Mouse (Mus musculus): Measurements from ENCODE around the gene Lsp1.

The Lsp1 gene

DNA sequence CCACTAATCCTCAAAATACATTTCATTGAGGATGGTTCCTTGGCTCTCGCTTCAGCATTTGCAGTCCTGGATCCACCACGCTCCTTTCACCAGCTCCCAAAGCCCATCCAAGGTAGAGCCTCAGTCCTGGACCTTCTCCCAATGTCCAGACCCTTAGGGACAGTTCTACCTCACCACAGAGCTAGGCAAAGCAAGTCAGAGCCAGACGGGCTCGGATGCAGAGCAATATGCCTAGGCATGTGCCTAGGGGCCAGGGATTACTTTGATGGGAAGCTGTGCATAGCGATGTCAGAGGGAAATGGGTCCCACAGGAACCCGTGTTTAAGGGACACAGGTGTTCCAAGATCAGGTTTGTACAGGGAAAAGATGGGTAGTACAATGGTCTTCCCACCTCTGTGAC lies 15.3 kb upstream of the Lsp1 start:
- DNase-seq: no peak

DNA sequence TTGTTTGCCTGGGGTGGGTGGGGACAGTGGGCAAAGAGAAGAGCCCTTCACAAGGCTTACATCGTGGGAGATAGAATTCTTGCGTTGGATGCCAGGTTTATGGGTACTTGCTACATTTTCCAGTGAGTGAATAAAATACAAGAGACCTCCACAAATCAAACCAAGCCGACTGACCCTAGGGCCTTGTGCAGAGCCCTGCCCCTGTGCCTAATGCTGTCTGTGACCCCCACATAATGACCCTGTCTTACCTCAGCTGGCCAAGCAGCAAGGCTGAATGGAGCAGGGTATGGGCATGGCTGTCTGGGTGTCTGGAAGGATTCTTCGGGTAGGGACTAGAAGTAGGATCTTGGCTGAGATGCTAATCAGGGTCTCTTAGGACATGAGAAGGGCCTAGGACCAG lies 14.3 kb upstream of the Lsp1 start:
- no peak for DNase-seq

DNA sequence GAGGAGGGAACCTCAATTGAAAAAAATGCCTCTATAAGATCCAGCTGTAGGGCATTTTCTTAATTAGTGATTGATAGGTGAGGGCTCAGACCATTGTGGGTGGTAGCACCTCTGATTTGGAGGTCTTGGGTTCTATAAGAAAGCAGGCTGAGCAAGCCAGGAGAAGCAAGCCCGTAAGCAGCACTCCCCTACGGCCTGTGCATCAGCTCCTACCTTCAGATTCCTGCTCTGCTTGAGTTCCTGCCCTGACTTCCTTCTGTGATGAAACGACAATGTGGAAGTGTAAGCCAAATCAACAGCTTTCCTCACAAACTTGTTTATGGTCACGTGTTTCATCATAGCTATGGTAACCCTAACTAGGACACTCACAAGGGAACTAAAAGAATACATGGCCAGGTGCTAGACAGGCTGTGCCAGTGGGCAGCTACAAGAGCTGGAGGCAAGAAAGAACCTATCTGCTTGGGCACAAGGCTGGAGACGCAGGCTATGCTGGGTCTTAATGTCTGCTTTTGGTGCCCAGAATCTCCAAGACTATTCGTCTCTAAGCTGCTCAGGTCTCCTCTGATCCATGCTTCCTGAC lies 11.5 kb upstream of the Lsp1 start:
- no peak for DNase-seq

DNA sequence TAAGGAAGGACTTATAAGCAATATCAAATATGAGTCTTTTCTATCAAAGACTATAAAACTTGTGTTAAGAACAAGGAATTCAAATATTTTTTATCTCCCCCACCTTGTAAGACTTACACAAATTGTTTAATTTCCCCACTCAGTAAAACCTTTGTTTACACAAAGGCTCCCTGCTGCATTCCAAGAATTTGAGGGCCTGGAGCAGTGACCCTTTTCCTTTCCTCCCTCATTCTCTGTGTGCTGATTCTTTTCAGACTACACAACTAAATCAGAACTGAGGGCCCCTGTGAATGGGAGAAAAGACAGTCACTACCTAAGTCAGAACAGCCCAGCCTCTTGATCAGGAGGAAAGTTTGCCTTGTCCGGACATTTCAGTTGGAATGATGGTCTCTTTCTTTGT lies 5.9 kb upstream of the Lsp1 start:
- no peak for DNase-seq

DNA sequence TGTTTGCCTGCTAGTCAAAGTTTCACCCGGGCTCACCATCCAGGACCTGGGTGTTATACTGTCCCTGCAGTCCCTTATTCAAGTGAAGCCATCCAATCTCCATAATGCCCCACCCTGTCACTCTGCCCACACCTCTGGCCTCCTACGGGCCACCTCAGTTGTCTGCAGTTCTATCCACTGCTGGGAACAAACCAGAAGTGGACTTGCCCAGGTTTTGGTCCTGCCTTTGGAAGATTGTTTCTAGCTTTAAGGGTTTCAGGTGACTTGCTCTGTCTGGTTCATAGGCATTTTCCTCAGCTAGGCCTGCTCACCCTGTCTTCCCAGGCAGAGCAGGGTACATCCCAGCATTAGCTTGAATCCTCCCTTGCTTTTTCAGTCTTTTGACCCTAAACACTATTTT lies 5.4 kb upstream of the Lsp1 start:
- no peak for DNase-seq

DNA sequence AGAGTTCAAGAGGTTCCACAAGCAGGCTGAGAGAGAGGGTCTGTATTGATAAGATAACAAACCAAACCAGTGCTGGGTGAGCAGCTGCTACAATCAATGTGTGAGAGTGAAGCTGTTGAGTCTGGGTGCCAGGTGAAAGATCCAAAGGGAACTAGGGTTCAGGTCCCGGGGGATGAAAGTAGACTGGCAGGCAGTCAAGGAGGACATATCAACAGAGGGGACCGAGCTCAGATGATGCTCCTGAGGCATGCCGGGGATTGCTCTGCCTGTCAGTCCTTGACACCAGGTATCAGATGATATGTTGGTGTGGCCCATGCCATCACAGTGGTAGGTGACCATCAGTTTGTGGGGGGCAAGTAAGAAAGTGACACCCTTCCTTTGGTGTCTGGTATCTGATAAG lies 3.8 kb upstream of the Lsp1 start:
- no peak for DNase-seq

DNA sequence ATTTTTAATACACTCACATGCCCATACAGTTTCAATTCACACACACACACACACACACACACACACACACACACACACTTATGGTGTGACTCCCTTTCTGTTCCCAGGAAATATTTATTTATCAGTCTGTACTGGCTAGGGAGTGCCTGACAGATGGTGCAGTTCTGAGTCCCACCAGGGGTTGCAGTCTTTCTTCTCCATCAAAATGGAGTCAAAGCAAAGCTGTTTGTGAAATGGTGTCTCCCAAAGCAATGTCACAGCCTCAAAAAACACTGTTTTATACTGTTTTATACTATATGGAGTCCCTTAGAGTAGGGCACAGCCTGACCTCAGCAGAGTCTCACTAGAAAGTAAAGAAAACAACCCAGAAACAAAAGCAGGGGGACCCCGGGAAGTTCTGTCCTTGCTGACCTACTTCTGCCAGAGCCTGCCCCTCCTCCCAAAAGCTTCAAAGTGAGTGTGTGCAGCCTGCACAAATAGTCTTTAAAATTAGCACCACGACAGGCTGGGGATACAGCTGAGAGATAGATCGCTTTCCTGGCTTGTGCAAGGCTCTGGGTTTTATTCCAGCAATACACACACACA lies 3.3 kb upstream of the Lsp1 start:
- peak; percentile 83 for DNase-seq

DNA sequence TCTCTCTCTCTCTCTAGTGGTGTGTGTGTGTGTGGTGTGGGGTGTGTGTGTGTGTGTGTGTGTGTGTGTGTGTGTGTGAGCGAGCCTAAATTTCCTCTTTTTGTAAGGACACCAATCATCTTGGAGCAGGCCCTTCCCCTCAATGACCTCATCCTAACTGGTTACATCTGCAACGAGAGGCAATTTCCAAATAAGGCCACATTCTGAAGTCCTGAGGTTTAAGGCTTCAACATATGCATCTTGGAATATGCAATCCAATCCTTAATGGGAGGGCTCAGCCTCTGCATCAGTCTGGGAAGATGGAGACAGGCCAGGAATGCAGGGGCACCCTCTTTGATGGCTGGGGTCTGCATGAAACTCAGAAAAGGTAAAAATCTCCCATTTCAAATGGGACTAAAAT lies 2.6 kb upstream of the Lsp1 start:
- peak; percentile 67 for DNase-seq

DNA sequence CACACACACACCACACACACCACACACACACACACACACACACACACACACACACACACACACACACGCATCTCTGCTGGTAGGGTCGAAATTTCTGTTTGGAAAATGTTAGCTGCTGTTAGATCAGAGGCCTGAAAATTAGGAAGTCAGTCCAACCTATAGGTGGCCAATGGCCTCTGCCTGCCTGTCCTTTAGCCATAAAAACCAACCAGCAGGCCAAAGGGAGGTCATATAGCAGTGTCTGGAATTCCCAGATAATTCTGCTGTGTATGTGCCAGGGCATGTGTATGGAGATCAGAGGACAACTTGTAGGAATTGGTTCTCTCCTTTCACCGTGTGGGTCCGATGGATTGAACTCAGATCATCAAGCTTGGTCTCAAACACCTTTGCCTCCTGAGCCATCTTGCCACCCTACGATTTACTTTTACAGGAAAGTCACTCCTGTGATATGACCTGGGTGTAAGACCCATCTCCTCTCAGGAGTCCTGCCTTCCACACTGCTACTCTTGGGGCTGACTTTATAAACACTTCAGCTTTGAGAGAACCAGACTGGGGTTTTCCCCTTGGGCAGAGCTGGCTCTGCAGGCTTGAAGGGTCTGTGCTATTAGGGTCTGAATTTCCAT lies 1.8 kb upstream of the Lsp1 start:
- DNase-seq: no peak

DNA sequence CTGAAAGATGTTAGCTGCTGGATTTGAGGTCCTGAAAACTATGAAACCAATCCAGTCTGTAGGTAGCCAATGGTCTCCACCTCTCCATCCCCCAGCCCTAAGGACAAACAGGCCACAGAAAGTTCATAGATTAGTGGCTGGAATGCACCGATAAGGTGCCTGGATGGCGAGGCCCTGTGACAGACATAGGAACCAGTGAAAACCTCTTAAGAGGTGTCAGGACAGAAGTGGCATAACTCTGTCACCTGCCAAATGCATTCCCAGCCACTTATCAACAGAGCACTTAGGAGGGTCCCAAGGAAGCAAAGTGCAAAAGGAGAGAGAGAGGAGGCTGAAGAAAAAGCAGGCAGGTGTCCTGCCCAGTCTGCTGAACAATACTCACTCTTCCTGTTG lies 1.3 kb upstream of the Lsp1 start:
- DNase-seq: peak; percentile 16

DNA sequence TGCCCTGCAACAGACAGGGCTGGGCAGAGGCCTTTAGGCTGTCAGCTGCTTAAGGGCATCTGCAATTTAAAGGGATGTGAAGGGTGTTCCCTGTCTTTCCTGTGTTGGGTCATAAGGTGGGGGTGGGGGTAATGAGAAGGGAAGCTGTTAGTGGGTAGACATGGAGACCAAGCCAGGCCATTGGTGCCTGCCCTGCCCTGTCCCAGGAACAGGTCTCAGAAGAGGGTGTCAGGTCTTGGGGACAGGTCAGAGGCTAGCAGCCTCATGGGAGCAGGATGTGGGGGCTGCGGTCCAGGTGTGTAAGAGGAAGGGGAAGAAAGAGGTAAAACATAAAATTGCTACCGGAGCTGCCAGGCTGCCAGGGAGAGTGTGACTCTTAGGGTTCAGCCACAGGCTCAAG lies 837 bp downstream of the Lsp1 start:
- no peak for DNase-seq

DNA sequence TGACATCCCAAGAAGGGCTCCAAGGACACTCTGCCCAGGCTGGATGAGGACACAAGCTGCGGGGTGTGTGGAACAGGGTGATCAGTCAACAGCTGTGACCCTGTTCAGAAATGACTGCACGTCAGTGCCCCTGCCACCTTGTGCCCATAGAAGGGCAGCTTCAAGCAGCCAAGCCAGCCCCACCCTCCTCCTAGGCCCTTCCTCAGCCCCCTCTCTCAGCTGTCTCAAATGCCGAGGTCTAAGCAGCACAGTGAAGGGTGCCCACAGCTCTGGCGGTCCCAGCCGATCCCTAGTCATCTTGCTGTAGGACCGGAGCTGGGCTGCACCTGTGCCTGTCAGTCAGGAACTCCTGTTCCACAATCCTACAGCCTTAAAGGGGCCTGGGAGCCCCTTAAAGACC lies 1.6 kb downstream of the Lsp1 start:
- DNase-seq: no peak

DNA sequence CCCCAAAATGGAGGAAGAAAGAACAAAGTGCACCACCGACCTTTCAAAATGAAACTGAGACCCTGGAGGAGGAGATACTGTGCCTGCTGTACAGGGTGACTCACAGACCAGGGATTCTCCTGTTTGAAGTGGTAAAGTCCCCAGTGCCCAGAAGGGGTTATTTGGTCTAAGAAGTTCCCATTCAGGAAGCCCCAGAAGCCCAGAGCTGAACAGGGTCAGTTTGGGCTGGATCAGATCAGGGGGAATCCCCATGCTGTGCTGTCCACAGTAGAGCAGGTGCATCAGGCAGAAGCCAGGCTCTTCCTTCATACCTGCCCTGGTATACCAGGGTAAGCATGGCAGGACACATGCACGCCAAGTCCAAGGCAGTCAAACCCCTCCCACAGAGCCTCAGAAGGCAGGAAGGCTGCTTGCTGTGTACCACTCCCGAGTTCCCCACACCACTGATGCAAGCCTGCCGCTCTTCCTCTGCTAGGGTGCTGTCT lies 2.0 kb downstream of the Lsp1 start:
- no peak for DNase-seq

DNA sequence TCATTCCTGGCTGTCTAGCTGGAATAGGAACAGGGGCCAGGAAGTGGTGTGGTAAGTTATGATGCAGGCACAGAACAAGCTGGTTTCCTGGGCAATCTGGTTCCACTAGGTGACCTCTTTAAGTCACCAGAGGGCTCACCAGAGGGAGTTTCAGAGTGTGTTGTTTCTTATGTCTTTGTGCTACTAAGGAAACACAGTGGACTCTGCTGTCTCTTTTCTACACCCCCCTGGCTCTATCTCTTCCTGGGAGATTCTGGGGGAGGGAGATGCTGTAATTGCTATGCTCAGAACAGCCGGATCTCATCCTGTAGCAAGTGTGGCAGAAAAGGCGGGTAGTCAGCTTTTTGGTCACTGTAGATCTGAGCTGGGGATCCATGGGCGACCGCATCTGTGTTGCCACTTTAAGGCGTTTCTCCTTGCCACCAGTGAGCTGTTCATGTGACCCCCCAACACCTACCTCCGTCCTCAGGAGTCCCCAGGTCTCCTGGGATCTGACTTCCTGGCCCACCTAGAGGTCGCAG lies 9.6 kb downstream of the Lsp1 start:
- DNase-seq: no peak

DNA sequence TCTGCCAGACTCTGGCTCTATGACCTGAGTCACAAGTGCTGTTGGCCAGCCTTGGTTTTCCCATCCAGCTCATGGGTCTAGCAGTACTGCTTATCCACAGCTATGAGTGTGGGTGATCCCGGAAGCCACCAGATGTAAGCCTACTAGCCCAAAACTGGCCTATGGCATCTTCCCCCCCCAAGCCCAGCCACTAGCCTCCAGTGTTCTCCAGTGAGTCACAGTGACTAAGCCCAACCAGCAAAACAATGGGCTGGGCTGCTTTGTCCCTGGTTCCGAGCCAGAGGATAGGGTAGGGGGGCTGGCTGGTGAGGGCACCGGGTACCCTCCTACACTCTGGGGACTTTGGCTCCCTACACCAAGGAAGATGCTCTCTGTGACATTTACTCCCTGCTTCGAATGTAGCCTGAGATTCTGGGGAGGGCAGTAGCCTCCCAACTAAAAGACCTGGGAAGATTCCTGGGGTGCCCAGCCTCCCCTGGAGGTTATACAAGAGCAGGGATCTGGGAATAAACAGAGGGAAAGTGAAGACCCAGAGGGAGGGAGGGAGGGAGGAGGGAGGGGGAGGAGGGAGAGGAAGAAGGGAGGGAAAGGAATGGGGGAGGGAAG lies 10.3 kb downstream of the Lsp1 start:
- peak; percentile 73 for DNase-seq

DNA sequence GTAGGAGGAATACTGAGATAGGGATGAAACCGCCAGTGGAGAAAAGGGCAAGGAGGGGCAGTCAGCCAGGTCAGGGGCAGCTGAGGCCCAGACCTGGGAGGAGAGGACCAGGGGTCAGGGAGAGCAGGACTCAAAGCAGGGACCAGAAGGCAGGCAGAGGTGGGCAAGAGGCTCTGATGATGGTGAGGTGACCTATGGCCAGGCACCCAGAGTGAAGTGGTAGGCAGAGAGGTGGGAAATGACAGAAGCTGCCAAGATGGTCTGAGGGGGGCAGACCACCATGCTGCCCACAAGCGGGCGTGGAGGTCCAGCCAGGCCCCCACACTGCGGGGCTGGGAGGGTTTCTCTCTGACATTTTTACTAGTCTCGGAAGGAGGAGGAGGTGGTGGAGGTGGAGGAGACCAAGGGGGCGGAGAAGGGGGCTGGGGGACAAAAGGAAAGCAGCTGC lies 10.8 kb downstream of the Lsp1 start:
- peak; percentile 26 for DNase-seq

DNA sequence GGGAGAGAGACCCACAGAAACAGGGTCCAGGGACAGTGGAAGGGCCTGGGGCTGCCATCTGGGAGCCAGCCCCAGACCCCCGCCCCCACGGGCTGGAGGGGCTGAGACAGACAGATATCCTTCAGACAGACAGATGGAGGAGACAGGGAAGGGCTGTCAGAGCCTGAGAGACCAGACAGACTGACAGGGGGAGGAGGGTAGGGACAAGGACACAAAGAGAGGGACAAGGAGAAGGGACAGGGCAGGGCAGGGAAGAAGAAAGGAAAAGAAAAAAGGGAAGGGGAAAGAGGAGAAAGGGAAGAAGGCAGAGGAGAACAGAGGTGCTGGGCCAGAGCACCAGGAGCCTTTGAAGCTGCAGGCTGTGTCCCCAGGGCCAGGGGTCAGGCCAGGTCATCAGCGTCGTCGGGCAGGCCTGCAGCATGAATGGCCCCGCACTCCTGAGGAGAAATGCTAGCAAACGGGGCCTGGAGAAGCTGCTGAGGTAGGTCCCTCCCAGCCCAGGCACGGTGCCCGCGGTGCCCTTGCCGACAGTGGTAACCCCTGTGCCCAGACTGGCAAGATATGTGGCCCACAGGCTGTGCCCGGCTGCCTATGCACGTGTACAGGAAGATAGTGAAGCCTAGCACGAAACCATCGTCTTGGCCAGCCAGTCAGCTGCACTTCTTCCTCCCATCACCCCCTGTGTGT lies 11.4 kb downstream of the Lsp1 start:
- no peak for DNase-seq

DNA sequence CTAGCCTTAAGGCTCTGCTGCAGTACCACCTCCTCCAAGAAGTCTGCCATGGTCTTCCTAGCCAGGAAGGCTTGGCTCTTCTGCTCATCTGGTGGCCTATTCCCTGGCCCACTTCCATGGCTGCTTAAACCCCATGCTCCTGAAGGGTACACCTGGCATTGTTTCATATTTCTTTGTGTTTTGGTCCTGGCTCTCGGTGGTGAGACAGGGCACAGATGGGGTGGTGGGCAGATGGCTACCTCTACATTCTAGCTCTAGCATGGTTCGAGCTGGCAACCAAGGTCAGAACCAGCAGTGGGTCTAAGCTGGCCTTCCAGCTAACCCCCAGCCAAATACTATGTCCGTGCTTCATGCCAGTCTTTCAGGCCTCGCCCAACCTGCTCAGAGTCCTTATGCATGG lies 12.3 kb downstream of the Lsp1 start:
- no peak for DNase-seq

DNA sequence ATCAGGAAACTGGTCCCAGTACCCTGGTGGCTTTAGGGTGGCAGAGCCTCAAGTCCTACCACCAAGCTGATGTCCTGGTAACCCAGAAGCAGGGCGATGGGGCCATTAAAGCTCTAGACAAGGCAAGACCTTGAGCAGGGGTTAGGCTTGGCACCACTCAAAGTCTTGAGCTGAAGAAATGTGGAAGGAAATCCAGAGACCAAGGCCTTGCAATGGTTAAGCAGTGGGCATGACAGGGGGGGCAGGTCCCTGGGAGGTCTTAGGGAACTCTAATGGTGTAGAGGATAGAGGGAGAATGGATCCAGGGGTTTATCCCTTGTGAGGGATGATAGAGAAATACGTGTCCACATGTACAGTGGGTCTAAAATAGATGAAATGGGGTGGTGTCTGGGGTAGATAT lies 12.9 kb downstream of the Lsp1 start:
- no peak for DNase-seq

DNA sequence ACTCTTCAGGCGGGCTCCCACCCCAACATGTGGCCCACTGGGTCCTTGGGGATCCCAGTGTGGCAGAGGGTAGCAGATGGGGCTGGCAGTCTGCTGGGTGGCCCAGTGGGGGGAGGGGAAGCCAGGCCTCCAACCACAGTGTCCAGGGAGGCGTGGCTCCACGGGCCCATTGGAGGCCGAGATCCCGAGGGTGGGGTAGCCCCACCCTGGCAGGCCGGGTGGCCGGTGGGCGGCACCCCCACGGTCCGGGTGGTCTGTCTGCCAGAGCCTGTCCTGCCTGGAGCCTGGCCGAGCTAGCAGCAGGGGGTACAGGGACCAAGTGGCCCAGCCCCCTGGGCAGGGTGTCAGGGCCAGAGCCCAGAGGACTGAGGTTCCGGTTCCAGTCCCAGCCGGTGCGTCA lies 14.2 kb downstream of the Lsp1 start:
- no peak for DNase-seq

DNA sequence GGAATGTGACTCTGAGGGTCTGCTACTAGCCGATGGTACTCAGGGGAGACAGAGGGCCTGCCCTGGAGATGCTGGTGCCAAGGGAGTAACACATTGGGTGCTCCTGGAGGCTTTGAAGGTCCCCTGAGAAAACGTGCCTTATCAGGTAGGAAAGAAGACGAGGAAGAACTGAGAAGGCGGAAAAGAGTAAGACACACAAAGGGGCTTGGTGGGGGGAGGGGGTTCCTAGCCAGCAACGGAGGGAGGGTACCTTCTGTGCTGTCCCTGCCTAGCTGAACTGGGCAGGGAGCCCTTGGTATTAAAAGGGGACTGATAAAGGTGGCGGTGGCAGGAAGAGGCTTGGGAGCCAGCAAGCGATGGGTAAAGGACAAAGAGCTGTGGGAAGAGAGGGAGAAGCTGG lies 15.0 kb downstream of the Lsp1 start:
- DNase-seq: no peak

DNA sequence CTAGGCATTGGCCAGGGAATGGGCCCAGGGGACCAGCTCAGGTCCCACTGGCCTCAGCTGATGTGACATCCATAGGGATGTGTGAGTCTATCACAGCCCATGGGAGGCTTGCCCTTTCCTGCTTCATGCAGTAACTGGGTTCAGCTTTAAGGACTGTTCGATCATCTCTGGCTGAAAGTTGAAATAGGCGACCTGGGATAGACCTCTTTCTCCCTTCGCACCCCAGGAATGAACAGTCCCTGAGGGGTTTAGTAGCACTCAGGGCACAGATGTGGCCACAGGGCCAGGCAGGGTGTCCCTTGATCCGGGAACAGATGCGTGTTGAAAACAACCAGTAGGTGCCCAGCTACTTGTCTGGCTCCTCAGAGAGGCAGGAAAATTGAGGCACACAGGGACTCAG lies 15.7 kb downstream of the Lsp1 start:
- no peak for DNase-seq

DNA sequence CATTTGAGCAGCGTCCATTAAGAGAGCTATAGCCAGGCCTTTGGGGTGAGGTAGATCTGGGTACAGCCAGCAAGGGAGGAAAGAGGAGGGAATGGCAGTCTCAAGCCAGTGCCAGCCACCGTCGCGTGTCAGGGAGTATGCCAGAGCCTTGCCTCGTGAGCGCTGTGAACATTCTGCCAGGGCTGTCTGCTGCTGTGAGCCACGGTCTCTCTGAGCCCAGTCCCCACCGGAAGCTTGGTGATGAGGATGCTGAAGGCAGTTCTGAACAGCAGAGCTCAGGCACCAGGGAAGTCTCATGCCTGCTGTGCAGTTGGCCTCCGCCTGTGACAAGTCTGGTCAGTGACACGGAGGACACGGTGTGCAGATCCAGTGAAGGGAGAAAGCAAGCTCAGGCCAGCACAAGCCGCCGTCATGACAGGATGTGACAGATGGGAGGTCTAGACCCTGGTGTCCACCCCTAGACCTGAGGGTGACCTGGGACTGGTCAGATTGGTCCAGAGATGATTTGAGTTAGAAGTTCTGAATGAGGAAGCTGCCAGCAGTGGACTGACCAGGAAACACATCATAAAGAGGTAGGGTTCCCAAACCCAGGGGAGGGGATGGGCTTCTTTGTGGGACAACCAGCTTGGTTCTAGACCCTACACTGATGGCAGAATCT lies 16.3 kb downstream of the Lsp1 start:
- no peak for DNase-seq
